Mouse (Mus musculus) myocyte (in vitro differentiated cells): ENCODE results near the gene Ndufs7. TPM values are rescaled to one million over a fixed set of nuclear protein-coding genes. Genes with fewer than 3 reads are reported as not detected.

Experiments used
- H3K27me3 ChIP-seq: one replicate; pipeline ENCODE4 v1.6.1; 2011; ENCODE audit not compliant: control insufficient read depth, insufficient read depth, insufficient read length
- H3K36me3 ChIP-seq: one replicate; pipeline ENCODE4 v1.6.1; 2011; ENCODE audit not compliant: control insufficient read depth, insufficient read depth
- H3K4me2 ChIP-seq: one replicate; pipeline ENCODE4 v1.6.1; 2011; ENCODE audit warnings: low read depth, control low read depth
- H3K4me3 ChIP-seq: one replicate; pipeline ENCODE4 v1.5.1; 2011; ENCODE audit warnings: mild to moderate bottlenecking, control low read depth, moderate library complexity
- H3K79me2 ChIP-seq: one replicate; pipeline ENCODE4 v1.6.1; 2011; ENCODE audit not compliant: control insufficient read depth, insufficient read depth
- H3ac ChIP-seq: one replicate; pipeline ENCODE4 v1.6.1; 2011; ENCODE audit not compliant: control insufficient read depth, insufficient read length
- CEBPB ChIP-seq: IDR thresholded peaks from 2 replicates; pipeline ENCODE4 v1.6.1; 2011; ENCODE audit warnings: mild to moderate bottlenecking, moderate library complexity; ENCODE audit not compliant: poor library complexity, insufficient read depth, severe bottlenecking
- E2F4 ChIP-seq: IDR thresholded peaks from one replicate; pipeline ENCODE4 v1.6.1; 2011; ENCODE audit warnings: mild to moderate bottlenecking, control low read depth, moderate library complexity; ENCODE audit not compliant: insufficient read depth
- MAX ChIP-seq: IDR thresholded peaks from one replicate; pipeline ENCODE4 v1.6.1; 2011; ENCODE audit warnings: low read depth, mild to moderate bottlenecking, control low read depth
- MYOD1 ChIP-seq, 3 experiments: IDR thresholded peaks; one replicate each; pipeline ENCODE4 v1.6.1; 2011; ENCODE audit warnings: control low read depth in 2 of 3, low read depth in 2 of 3, mild to moderate bottlenecking in 2 of 3, moderate library complexity in 1 of 3; ENCODE audit not compliant: insufficient read length in 2 of 3, control insufficient read depth in 1 of 3
- MYOG ChIP-seq, 3 experiments: IDR thresholded peaks; one replicate each; pipeline ENCODE4 v1.6.1; 2011; ENCODE audit warnings: control low read depth in 2 of 3, low read depth in 2 of 3, mild to moderate bottlenecking in 2 of 3; ENCODE audit not compliant: insufficient read length in 2 of 3, control insufficient read depth in 1 of 3, insufficient read depth in 1 of 3
- POLR2A ChIP-seq: IDR thresholded peaks from one replicate; pipeline ENCODE4 v1.6.1; 2011; ENCODE audit warnings: low read depth, mild to moderate bottlenecking, control low read depth, moderate library complexity; ENCODE audit not compliant: insufficient read length
- POLR2AphosphoS2 ChIP-seq: IDR thresholded peaks from one replicate; pipeline ENCODE4 v1.6.1; 2011; ENCODE audit warnings: low read depth, control low read depth; ENCODE audit not compliant: insufficient read length
- REST ChIP-seq: IDR thresholded peaks from one replicate; pipeline ENCODE4 v1.6.1; 2011; ENCODE audit warnings: mild to moderate bottlenecking, control low read depth, moderate library complexity; ENCODE audit not compliant: insufficient read depth, insufficient read length
- SRF ChIP-seq: IDR thresholded peaks from one replicate; pipeline ENCODE4 v1.6.1; 2011; ENCODE audit warnings: low read depth; ENCODE audit not compliant: control insufficient read depth, insufficient read length
- TCF12 ChIP-seq: IDR thresholded peaks from one replicate; pipeline ENCODE4 v1.6.1; 2011; ENCODE audit warnings: mild to moderate bottlenecking, control low read depth; ENCODE audit not compliant: poor library complexity, insufficient read depth, severe bottlenecking
- TCF3 ChIP-seq: IDR thresholded peaks from one replicate; pipeline ENCODE4 v1.6.1; 2011; ENCODE audit warnings: low read depth, control low read depth; ENCODE audit not compliant: insufficient read length
- USF1 ChIP-seq: IDR thresholded peaks from one replicate; pipeline ENCODE4 v1.6.1; 2011; ENCODE audit warnings: low read depth, mild to moderate bottlenecking, control low read depth, moderate library complexity
- polyA plus RNA-seq: library from polyadenylated mRNA; unstranded; fragments of >200 nt; fragmentation: generic; extraction: Trizol; gene quantifications from one replicate; pipeline ENCODE4 v1.2.1, GENCODE M21; 2012; ENCODE audit warnings: missing spikeins

Ndufs7 gene
- polyA plus RNA-seq, 1 experiment: 407 TPM

DNA sequence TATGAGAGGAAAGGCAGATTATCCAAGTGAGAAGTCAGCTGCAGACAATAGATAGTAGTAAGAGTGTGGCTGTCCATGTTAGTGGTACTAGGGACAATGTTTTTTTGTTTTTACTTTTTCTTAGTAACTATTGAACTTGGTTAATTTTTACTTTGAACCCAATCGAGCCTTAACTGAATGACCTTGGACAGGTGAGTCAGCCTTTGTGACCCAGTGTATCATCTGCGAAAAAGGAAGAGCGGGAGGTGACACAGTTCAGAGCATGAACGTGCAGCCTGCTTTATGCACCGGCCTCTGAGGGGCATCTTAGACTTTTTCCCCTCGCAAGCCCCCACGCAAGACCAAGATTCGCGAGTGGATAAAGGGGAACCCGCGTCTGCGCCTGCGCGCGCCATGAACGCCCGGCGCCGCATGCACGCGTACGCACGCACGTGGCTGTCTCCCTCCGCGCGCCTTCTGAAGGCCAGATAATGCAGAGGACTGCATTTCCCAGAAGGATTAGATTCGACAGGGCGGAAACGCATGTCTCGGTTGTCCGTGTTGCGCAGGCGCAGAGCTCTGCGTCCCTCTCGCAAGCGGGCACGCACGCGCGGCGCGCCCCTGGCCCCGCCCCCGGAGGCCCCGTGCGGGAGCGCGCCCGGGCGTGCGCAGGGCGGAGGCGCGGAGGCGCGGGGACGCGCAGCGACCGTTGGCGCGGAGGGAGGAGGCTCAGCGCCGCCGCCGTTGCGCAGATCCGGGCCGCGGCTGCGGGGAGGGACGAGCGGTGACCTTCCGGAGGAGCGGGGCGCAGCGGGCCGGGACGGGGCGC, 15.6 kb downstream of the Ndufs7 start:
- Histone ChIP-seq H3K27me3 (no peaks in the 10 kb centered on the region), H3ac (peak overlapping the region; percentile 42), H3K36me3 (no peaks in the 10 kb centered on the region), H3K4me3 (peak overlapping the region; percentile 85), H3K79me2 (peaks cover 60% of the 10 kb centered on the region), H3K4me2 (peak overlapping the region; percentile 97)
- peak; percentile 73 for TF ChIP-seq USF1
- peak; percentile 92 for TF ChIP-seq POLR2A
- TF ChIP-seq MYOG (IDR thresholded peaks at IDR 0.05; ENCODE audit: control insufficient read depth in 1 of 3, insufficient read depth in 1 of 3, insufficient read length in 2 of 3, low read depth in 2 of 3): peak in 1 of 3 experiments; percentile 7
- TF ChIP-seq E2F4: no peak
- no peak for TF ChIP-seq SRF
- TF ChIP-seq REST: no peak
- no peak for TF ChIP-seq TCF3
- TF ChIP-seq CEBPB: no peak
- no peak for TF ChIP-seq TCF12
- TF ChIP-seq MAX: peak; percentile 48
- TF ChIP-seq MYOD1 (IDR thresholded peaks at IDR 0.05; ENCODE audit: control insufficient read depth in 1 of 3, insufficient read length in 2 of 3, low read depth in 2 of 3): peak in 1 of 3 experiments; percentile 1
- TF ChIP-seq POLR2AphosphoS2: peak; percentile 91

- Histone ChIP-seq H3K27me3 (no peaks in the 10 kb centered on the region), H3K36me3 (no peaks in the 10 kb centered on the region), H3K79me2 (peaks cover 66% of the 10 kb centered on the region), H3K4me3 (peak overlapping the region; percentile 85), H3ac (peak overlapping the region; percentile 42), H3K4me2 (peak overlapping the region; percentile 92)
- TF ChIP-seq E2F4: no peak
- TF ChIP-seq USF1: no peak
- no peak for TF ChIP-seq TCF12
- no peak for TF ChIP-seq POLR2A
- TF ChIP-seq REST: no peak
- TF ChIP-seq CEBPB: no peak
- TF ChIP-seq SRF: no peak
Measured at GRCm38 (mm10) chr10:80265149-80265486, 16.2 kb downstream of the Ndufs7 start.

DNA sequence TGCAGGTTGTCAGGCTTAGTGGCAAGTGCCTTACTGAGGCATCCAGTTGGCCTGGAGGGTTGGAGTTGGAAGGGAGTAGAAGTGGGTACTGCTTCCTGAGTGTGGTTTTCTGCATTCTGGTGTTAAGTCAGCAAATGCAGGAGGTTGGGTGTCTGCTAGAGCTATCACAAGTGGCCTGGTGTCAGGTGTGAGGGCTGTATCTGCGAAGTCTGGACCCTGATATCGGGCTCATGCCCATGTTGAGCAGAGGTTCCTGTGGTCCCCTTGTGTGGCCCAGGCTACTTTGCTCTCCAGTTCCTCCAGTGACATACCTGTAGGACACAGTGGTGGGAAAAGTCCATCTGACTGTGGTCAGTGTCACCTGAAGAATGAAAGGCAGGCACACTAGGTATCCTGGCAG, 21.2 kb downstream of the Ndufs7 start:
- H3K4me2 ChIP-seq: no peak overlapping the region
- H3ac ChIP-seq: no peak overlapping the region
- TF ChIP-seq TCF3 (no peak), REST (no peak), USF1 (no peak), MYOG (IDR thresholded peaks at IDR 0.05; ENCODE audit: control insufficient read depth in 1 of 3, insufficient read depth in 1 of 3, insufficient read length in 2 of 3, low read depth in 2 of 3) (no peak), MYOD1 (IDR thresholded peaks at IDR 0.05; ENCODE audit: control insufficient read depth in 1 of 3, insufficient read length in 2 of 3, low read depth in 2 of 3) (no peak), MAX (no peak), CEBPB (no peak), E2F4 (no peak), SRF (no peak)
- no peaks in the 10 kb centered on the region for H3K36me3 ChIP-seq
- no peak overlapping the region for H3K4me3 ChIP-seq
- H3K79me2 ChIP-seq: peaks cover 96% of the 10 kb centered on the region
- H3K27me3 ChIP-seq: no peaks in the 10 kb centered on the region

GRCm38 (mm10) chr10:80270734-80271181, 21.8 kb downstream of the Ndufs7 start:
- peaks cover 90% of the 10 kb centered on the region for H3K79me2 ChIP-seq
- no peaks in the 10 kb centered on the region for H3K36me3 ChIP-seq
- H3K4me2 ChIP-seq: no peak overlapping the region
- H3ac ChIP-seq: no peak overlapping the region
- TF ChIP-seq MYOG (IDR thresholded peaks at IDR 0.05; ENCODE audit: control insufficient read depth in 1 of 3, insufficient read depth in 1 of 3, insufficient read length in 2 of 3, low read depth in 2 of 3): peak in 1 of 3 experiments; percentile 7
- TF ChIP-seq TCF12: no peak
- no peak for TF ChIP-seq TCF3
- peak; percentile 5 for TF ChIP-seq POLR2AphosphoS2
- H3K4me3 ChIP-seq: no peak overlapping the region
- H3K27me3 ChIP-seq: no peaks in the 10 kb centered on the region

DNA sequence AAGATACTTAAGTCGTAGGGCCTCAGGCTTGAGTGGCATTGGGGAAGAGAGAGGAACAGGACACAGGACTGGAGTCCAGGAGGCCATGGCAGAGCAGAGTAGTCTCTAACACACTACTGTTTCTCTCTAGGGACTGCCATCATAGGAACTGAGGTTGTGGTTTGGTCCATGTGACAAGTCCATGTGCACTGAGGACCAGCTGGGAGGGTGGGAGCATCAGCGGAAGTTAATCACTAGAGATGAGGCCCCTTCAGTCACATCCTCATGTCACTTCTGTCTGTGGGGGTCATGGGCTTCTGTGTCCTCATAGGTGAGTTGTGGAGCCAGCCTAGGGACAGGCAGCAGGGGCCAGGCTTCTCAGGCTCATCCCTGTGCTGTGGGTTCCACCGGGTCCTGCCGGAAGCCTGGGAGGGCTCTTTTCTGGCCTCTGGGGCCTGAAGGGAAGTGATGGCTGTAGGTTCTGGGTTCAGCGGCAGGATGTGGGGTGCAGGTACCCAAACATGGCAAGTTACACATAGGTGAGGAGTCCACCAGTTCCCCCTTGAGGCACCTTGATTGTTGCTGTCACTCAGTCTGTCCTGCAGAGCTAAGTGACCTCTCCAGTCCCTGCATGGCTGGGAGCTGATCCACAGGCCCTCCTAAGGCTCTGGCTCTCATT, 22.4 kb downstream of the Ndufs7 start:
- H3K4me3 ChIP-seq: no peak overlapping the region
- H3K79me2 ChIP-seq: peaks cover 84% of the 10 kb centered on the region
- H3K27me3 ChIP-seq: no peaks in the 10 kb centered on the region
- no peaks in the 10 kb centered on the region for H3K36me3 ChIP-seq
- H3ac ChIP-seq: no peak overlapping the region
- no peak for TF ChIP-seq MYOD1 (IDR thresholded peaks at IDR 0.05; ENCODE audit: control insufficient read depth in 1 of 3, insufficient read length in 2 of 3, low read depth in 2 of 3)
- TF ChIP-seq REST: no peak
- TF ChIP-seq TCF3: no peak
- H3K4me2 ChIP-seq: no peak overlapping the region
